Mouse (Mus musculus): ENCODE results near the gene Stoml3. TPM values are rescaled to one million over a fixed set of nuclear protein-coding genes. Genes with fewer than 3 reads are reported as not detected.

The Stoml3 gene
- polyA plus RNA-seq, 1 experiment from 2014 or later, result not detected

- no peak overlapping the region for H3K4me2 ChIP-seq
- no peak for ATAC-seq (ENCODE audit: insufficient read depth)
- H3K9me3 ChIP-seq (replicated peaks), result no peaks in the 10 kb centered on the region
- no peak overlapping the region for H3K4me3 ChIP-seq (replicated peaks)
- H3K4me1 ChIP-seq (replicated peaks), result no peaks in the 10 kb centered on the region
- no peak overlapping the region for H3K9ac ChIP-seq
- no peaks in the 10 kb centered on the region for H3K27me3 ChIP-seq
- WGBS (ENCODE audit: insufficient replicate concordance), result 57% methylated on average over 6 of the region's 6 CpGs
- no peak overlapping the region for H3K27ac ChIP-seq (replicated peaks)
- no peaks in the 10 kb centered on the region for H3K36me3 ChIP-seq (replicated peaks)
These were observed 41.9 kb downstream of the Stoml3 start for GRCm38 (mm10) chr3:53530305-53530704.

DNA sequence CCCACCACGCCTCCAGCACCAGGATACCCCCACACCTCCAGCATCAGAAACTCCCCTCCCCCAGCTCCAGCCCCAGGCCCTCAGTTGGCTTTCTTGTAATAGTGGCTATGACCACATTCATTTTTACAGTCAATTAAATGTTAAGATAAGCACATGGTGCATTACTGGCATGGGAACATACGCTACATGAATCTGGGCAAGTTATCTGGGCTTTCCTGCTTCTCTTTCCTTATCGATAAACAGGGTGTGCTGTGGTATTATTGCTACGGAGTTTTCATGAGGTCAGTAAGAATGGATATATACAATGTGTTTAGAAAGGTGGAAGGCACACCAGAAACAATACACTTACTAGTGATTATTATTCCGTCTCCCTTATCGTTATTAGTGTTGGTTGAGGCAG is 43.6 kb downstream of the Stoml3 start:
- no peaks in the 10 kb centered on the region for H3K9me3 ChIP-seq (replicated peaks)
- no peak overlapping the region for H3K9ac ChIP-seq
- 47% methylated on average over 6 of the region's 6 CpGs for WGBS (ENCODE audit: insufficient replicate concordance)
- no peak for ATAC-seq (ENCODE audit: insufficient read depth)
- H3K4me2 ChIP-seq, result no peak overlapping the region
- H3K4me1 ChIP-seq (replicated peaks), result no peaks in the 10 kb centered on the region
- H3K36me3 ChIP-seq (replicated peaks), result no peaks in the 10 kb centered on the region
- no peak overlapping the region for H3K27ac ChIP-seq (replicated peaks)
- no peak overlapping the region for H3K4me3 ChIP-seq (replicated peaks)
- H3K27me3 ChIP-seq, result no peaks in the 10 kb centered on the region

DNA sequence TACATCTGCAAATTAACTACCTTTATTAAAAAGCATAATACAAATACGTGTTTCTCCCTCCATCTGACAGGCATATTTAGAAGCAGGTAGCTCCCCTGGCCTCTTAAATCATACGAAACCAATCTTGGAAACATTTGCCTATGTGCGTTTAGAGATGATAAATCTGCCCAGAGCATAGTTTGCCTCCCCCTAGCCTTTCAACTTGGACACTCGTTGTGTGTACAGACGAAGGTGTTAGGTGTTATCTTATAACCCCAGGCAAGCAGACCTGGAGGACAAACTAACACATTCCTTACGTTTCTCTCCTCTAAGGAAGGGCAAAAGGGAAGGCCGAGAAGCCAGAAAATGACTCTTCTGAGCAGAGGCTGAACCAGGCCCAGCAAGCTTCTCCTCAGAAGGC is 64.2 kb downstream of the Stoml3 start:
- Histone ChIP-seq H3K9ac (no peak overlapping the region), H3K4me3 (replicated peaks) (no peak overlapping the region), H3K4me1 (replicated peaks) (no peaks in the 10 kb centered on the region), H3K9me3 (replicated peaks) (no peaks in the 10 kb centered on the region), H3K36me3 (replicated peaks) (no peaks in the 10 kb centered on the region), H3K4me2 (no peak overlapping the region), H3K27ac (replicated peaks) (no peak overlapping the region), H3K27me3 (no peaks in the 10 kb centered on the region)
- no peak for ATAC-seq (ENCODE audit: insufficient read depth)
- WGBS (ENCODE audit: insufficient replicate concordance), result 48% methylated on average over 7 of the region's 7 CpGs

- H3K4me1 ChIP-seq (replicated peaks), result no peaks in the 10 kb centered on the region
- WGBS (ENCODE audit: insufficient replicate concordance), result 44% methylated on average over 10 of the region's 10 CpGs
- no peaks in the 10 kb centered on the region for H3K27me3 ChIP-seq
- no peak for ATAC-seq (ENCODE audit: insufficient read depth)
- H3K36me3 ChIP-seq (replicated peaks), result no peaks in the 10 kb centered on the region
- H3K9me3 ChIP-seq (replicated peaks), result no peaks in the 10 kb centered on the region
- no peak overlapping the region for H3K27ac ChIP-seq (replicated peaks)
- no peak overlapping the region for H3K9ac ChIP-seq
- H3K4me3 ChIP-seq (replicated peaks), result no peak overlapping the region
- no peak overlapping the region for H3K4me2 ChIP-seq
These were observed 66.8 kb downstream of the Stoml3 start for GRCm38 (mm10) chr3:53555031-53555952.

DNA sequence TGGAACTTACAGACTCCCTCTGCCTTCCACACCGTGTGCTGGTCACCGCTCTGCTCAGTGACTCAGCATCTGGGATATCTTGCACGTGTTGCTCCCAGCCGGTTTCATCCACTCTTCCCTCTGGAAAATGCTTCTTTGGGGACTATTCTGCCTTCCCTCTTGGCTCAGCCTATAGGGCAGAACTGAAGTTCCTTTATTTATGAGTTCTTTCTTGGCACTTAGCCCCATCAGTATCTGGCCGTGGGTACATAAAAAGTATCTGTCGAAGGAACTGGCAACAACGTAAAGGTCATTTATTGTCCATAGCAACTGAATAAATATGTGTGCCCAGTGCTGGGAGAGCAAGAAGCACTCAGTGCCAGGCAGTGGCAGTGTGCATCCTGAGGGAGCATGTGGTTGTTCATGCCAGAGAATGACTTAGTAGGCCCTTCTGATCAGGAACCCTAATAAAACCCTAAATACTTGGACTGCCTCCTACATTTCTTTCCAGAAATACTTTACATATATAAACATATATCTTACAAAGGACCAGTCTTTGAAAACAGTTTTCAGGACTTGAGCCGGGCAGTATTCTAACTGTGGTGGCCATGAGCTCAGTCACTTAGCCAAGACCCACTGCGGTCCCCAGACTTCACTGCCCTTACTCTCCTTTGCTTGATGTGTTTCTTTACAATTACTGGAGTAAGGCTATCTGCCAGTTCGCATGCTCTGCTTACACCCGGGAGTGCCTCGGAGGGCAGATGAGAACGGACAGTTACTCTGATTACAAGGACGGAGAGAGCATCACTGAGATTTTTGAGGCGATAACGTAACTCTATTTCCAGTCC is 69.1 kb downstream of the Stoml3 start:
- H3K4me1 ChIP-seq (replicated peaks), result peaks cover 9% of the 10 kb centered on the region; the same call in 1 of the 2 replicates
- H3K4me2 ChIP-seq, result no peak overlapping the region
- no peak overlapping the region for H3K4me3 ChIP-seq (replicated peaks)
- WGBS (ENCODE audit: insufficient replicate concordance), result 66% methylated on average over 16 of the region's 16 CpGs
- H3K9me3 ChIP-seq (replicated peaks), result no peaks in the 10 kb centered on the region
- no peak overlapping the region for H3K27ac ChIP-seq (replicated peaks)
- no peak for ATAC-seq (ENCODE audit: insufficient read depth)
- H3K9ac ChIP-seq, result no peak overlapping the region
- no peaks in the 10 kb centered on the region for H3K36me3 ChIP-seq (replicated peaks)
- H3K27me3 ChIP-seq, result no peaks in the 10 kb centered on the region

Other genes starting within 250 kb of the Stoml3 start
- 4.1 and 5.1 TPM in 2 replicates for gene Nhlrc3, start 25.3 kb upstream of the Stoml3 start, polyA plus RNA-seq (2015; fragmentation: Nextera tagmentation; extraction: Ambion mirVana)
- 3.4 and 3.5 TPM in 2 replicates for gene Proser1, start 25.0 kb upstream of the Stoml3 start, polyA plus RNA-seq (2015; fragmentation: Nextera tagmentation; extraction: Ambion mirVana)
- 0.30 and 0.33 TPM in 2 replicates for gene Frem2, start 168.7 kb downstream of the Stoml3 start, polyA plus RNA-seq (2015; fragmentation: Nextera tagmentation; extraction: Ambion mirVana)